Mouse (Mus musculus): ENCODE measurements at regions not wholly inside any gene's neighbourhood (a gene's known extent, or its start where the extent isn't known, plus 50 kb on each side); places are given as distances from the start of the nearest gene placed in this dataset.

- TF ChIP-seq TAL1 (conservative IDR thresholded peaks at IDR 0.05; ENCODE audit: low read depth, low read length) (no peak), GATA2 (IDR thresholded peaks at IDR 0.05; ENCODE audit: borderline replicate concordance, low read depth, low read length) (no peak), GATA1 (IDR thresholded peaks at IDR 0.05; ENCODE audit: borderline replicate concordance, low read length) (no peak), CTCF (IDR thresholded peaks at IDR 0.05; ENCODE audit: low read depth, low read length) (no peak), POLR2AphosphoS5 (IDR thresholded peaks at IDR 0.05; ENCODE audit: insufficient replicate concordance, low read depth, low read length) (no peak)
Observed at GRCm38 (mm10) chr16:74739194-74740135, 327.8 kb upstream of the Robo2 start.
